Mouse (Mus musculus): ENCODE results near the gene Sdhaf4.
"Not testable (repeated sequence)": the region's sequence is repeated elsewhere in the genome, so short reads cannot be mapped to it uniquely, and the experiment has no call there.

The Sdhaf4 gene

DNA sequence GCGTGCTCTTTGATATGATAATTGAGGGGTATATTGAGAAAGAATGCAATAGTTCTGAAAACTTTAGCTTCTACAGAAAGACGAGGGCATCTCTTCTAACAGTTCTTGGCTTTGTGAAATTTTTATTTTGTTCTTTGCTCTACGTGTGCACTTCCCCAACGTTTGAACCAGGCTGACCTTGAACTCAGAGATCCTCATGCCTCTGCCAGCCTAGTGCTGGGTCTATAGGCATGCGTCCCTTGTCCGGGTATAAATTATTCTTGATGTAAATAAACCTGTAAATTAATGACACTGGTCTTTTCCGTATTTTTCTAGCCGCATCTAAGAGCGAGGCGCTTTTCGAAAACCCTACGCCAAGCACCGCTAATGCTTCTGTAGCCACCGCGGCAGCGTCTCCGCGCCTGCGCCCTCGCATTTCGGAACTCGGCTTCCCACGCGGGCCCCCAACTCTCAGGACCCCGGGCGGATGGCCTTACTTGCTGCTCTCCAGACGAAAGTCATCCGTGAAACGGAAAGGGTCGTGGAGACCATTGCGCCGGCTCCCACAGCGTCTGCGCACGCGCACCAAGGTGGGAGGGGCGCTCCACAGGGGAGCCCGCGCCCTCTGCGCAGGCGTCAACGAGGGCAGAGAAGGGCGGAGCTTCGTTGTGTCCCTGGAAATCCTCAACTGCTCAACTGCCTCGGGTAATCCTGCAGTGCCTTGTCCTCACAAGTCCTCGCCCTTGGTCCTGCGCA, at the start of gene Sdhaf4:
Gene Sdhaf4 (minus strand): TSS at position 587 of the 735 bp plus-strand sequence.
- peak; percentile 81 to 89 for DNase-seq (ENCODE audit: low spot score in 2 of 2)

GRCm38 (mm10) chr1:24046730-24047510, 41.5 kb upstream of the Sdhaf4 start:
- no peak for DNase-seq (ENCODE audit: low spot score in 2 of 2)

- no peak for DNase-seq (ENCODE audit: low spot score in 2 of 2)
These were observed 40.2 kb upstream of the Sdhaf4 start for GRCm38 (mm10) chr1:24045627-24046026.

- no peak for DNase-seq (ENCODE audit: low spot score in 2 of 2)
These were observed 37.6 kb upstream of the Sdhaf4 start for GRCm38 (mm10) chr1:24043007-24043406.

DNA sequence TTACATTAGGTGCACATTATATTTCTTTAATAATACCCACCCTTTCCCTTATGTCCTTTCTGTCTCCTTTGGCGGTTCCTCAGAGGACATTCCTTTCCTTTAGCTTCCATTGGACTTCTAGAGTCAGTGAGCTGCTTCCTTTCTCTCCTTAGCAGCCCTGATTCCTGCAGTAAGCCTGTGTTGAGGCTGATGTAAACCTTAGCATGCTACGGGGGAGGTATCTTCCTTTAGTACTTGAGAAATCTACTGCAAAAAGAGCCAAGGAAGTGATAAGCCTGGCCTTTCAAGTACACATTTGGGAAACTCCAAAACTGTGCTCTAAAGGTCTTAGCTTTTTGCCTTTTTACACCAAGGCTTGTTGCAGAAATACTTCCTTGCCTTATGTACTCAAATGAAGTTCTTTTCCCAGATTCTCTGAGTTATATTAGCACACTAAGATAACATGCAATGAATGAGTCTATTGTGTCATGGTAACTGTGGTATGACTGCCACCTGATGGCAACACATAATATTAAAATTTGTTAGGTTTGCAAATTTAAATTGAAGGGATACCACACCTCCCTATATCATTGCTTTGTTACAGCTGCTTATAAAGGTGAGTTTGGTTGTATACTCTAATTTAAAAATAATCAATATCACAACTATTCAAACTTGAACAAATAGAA, 28.4 kb upstream of the Sdhaf4 start:
- no peak for DNase-seq (ENCODE audit: low spot score in 2 of 2)

GRCm38 (mm10) chr1:24010821-24011220, 5.4 kb upstream of the Sdhaf4 start:
- no peak for DNase-seq (ENCODE audit: low spot score in 2 of 2)

DNA sequence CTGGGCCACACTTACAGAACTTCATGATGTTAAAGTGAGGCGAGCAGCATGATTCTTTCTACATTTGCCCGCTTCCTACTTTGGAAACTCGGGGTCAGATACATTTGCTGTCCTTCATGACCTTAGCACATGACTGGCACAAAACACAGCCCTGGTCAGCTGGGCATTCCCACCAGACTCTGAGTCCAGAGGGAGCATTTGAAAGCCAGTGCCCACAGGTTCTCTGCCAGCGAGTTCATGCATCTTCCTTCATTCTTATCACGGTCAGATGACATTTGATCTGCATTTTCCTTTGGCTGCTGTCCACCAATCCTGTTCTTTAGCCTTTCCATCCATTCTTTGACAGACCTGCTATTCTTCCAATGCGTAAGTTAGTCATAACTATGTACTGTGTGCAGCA, 4.6 kb upstream of the Sdhaf4 start:
- DNase-seq (ENCODE audit: low spot score in 2 of 2): no peak

DNA sequence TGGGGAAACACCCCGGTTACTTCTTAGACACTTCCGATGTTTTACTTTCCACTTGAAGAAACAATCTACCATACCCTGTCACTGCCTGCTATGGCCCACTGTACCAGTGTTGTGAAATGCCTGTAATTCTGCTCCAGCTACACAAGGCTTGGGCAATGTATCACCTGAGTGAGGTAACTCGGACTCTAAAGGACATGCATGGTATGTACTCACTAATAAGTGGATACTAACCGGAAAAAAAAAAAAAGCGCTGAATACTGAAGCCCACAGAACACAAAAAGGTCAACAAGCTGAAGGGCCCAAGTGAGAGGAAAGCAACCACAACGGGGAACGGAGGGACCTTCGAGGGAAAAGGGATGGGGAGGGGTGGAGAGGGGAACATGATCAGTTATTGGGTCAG, 2.2 kb upstream of the Sdhaf4 start:
- DNase-seq (ENCODE audit: low spot score in 2 of 2): no peak

- no peak for DNase-seq (ENCODE audit: low spot score in 2 of 2)
These were observed 6.1 kb downstream of the Sdhaf4 start for GRCm38 (mm10) chr1:23999318-23999717.

DNA sequence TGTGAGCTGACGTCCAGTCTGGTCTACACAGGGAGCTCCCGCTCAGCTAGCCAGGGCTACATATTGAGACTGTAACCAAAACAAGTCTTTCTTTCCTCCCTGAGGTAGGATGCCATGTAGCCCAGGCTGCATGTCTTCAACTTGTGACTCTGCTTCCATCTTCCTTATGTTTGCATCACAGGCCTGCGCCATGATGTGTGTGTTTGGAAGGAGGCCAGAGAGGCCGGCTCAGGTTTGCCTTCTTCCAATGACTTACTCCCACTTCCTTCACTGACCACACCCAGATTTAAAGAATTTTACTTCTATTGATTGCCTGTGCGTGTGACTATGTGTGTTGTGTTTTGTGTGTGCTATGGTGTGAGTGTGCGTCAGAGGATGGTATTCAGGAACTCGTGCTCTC, 6.6 kb downstream of the Sdhaf4 start:
- no peak for DNase-seq (ENCODE audit: low spot score in 2 of 2)

DNA sequence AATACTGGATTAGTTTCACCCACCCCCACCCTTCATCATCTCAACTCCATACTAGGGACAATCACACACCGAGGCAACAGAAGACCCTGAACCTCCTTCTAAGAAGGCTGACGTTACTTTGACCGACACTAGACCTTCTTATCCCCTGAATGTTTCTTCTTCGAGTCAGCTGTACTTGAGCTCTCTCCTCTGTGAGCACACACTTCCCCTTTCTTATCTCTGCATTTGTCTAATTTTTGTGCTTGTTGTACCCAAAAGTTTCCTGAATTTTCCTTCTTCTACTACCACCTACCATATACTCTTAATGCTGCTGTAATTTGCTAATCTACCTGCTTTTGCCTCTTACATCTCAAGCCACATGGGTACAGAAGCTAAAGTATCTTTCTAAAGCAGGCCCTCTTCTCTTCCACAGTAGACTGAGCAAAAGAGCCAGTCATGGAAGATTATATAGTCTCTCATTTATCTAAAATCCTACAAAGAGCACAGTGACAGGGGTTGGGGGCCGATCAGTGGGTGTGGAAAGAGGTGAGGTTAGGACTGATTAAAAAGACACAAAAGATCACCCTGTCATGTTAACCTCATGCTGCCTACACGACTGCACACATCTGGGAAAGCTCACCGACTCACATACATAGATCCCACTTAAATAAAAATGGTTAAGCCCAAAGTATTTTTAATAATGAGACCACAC, 7.2 kb downstream of the Sdhaf4 start:
- no peak for DNase-seq (ENCODE audit: low spot score in 2 of 2)

DNA sequence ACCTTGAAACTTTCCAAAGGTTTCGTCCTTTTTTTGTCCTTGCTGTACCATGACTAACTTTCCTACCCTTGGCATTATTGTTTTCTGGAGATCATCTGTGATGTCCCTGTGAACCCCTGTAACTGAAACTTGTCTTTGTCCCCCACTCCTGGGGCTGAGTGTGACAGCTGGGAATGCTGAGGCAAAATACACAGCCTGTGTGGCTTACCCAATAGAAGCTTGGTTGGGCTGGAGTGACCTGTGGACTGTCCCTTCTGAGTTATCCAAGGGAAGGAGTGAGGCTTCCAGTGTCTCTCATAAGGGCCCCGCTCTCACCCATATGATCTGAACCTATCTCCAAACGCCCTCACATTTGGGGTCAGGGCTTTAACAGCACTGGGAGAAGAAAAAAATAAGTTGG, 8.0 kb downstream of the Sdhaf4 start:
- DNase-seq (ENCODE audit: low spot score in 2 of 2): no peak

- no peak for DNase-seq (ENCODE audit: low spot score in 2 of 2)
These were observed 10.0 kb downstream of the Sdhaf4 start for GRCm38 (mm10) chr1:23995420-23995819.

DNA sequence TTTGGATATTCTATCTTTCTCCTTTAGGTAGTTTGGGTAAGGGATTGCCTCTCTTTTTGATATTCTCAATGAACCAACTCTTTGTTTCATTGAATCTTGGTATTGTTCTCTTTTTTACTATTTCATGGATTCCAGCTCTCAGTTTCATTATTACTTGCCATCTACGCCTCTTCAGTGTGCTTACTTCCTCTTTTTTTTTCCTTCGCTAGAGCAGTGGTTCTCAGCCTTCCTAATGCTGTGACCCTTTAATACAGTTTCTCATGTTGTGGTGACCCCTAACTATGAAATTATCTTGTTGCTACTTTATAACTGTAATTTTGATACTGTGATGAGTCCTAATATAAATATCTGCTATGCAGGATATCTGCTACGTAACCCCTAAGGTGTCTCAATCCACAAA, 22.3 kb downstream of the Sdhaf4 start:
- DNase-seq (ENCODE audit: low spot score in 2 of 2): no peak

DNA sequence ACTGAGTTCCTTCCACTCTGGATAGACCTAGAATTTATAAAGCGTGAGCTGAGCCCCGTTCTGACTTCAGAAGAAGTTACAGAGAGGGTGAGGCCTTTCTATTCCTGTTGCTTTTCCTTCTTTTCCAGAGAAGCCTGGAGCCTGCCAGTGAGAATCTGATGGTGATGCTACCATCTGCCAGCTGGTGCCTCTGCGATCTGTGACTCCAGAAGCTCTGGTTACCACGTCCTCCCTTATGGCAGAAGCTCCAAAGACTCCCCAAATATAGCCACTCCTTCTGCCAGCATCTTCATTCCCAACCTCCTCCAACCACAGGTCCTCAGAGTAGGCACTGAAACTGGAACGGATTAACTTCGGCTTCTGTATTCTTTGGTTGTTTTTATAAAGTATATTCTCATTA, 27.2 kb downstream of the Sdhaf4 start:
- peak; percentile 19 to 36 for DNase-seq (ENCODE audit: low spot score in 2 of 2)

DNA sequence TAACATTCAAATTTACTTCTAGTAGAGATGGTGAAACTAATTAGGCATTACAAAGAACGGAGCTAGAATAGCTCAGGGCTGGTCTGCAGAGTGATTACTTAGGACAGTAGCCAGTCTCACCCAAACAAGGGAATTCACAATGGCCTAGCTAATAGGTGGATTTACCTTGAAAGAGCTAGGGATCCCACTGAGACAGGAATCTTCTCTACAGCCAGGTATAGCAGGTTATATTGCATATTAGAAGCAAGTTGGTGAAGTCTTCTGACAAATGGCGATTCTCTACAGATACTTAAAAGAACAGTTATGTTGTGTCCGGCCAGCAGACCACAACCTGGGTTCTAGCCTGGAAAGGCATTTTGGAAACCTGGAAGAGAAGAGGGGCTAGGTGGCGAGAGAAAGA, 34.3 kb downstream of the Sdhaf4 start:
- not testable (repeated sequence) for DNase-seq (ENCODE audit: low spot score in 2 of 2)

- no peak for DNase-seq (ENCODE audit: low spot score in 2 of 2)
These were observed 37.3 kb downstream of the Sdhaf4 start for GRCm38 (mm10) chr1:23968027-23968725.

DNA sequence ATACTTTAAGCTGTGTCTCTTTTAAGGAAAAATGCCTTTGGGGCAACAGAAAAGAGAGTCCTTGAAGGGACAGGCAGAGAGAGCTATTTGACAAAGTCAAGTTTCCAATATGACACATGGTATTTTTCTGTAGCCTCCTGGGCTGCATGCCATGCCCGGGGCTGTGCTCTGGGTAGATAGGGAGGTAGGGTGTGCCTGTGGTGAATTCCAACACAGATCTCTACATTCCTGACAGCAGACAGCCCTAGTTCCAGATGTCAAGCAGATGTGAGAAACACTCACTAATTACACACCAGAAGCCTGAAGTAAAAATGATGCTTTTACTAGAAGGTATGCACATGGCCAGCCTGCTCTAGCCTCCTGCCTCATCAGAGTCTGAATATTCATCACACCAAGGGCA, 39.2 kb downstream of the Sdhaf4 start:
- DNase-seq (ENCODE audit: low spot score in 2 of 2): no peak

DNA sequence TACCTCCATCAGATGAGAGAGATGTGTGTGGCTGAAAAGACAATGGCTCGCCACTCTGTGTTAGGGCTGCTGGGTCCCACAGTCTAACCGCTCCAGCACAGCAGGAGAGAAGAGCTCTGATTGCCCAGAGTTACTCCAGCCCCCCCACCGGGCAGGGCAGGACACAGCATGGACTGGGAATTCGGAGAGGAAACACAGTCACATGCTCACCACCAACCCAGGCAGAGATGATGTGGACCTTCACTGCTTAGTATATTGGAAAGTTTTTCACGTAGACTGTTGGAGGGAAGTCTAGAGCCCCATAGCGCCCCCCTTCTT, 46.1 kb downstream of the Sdhaf4 start:
- DNase-seq (ENCODE audit: low spot score in 2 of 2): no peak

DNA sequence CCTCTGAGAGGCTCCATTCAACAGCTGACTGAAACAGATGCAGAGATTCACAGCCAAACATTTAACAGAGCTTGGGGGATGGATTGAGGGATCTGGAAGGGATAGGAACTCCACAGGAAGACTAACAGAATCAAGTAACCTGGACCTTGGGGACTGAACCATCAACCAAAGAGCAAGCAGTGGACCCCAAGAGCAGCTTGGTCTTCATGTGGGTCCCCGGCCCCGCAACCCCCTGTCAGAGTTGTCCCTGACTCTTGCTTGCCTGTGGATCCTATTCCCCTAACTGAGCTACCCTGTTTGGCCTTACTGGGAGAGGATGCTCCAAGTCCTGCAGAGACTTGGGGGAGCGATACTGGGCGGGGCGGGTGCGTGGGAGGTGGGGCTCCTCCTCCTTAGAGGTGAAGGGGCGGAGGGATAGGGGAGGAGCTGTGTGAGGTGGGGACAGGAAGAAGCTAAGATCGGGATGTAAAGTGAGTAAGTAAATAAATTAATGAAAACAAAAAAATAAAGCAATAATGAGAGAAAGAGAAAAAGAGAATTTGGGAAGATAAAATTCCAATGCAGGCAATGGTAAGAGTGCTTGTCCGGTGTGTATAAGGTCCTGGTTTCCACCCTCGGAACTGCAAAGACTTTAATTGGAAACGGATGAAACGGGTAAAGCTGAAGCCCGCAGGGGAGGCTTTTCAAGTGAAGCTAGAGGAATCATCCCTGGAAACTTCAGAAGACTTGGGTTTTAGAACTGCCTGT, 46.6 kb downstream of the Sdhaf4 start:
- no peak for DNase-seq (ENCODE audit: low spot score in 2 of 2)

- no peak for DNase-seq (ENCODE audit: low spot score in 2 of 2)
These were observed 47.4 kb downstream of the Sdhaf4 start for GRCm38 (mm10) chr1:23958101-23958500.

All from frontal cortex, postnatal 25 days (tissue).